Mouse (Mus musculus) adrenal gland, adult 2 months (tissue): Measurements from ENCODE around the gene Hnrnpdl. TPM values are rescaled to one million over a fixed set of nuclear protein-coding genes. Genes with fewer than 3 reads are reported as not detected.

Experiments used
- DNase-seq: peaks from one replicate; pipeline ENCODE4 v3.0.0; 2021
- long read RNA-seq: library from polyadenylated mRNA; stranded (forward); transcript quantifications from one replicate; pipeline ENCODE4 v2.0.0, GENCODE M21; 2021
- polyA plus RNA-seq: library from polyadenylated mRNA; depleted of rRNA; stranded (reverse); fragments of >200 nt; gene quantifications from 2 replicates; pipeline ENCODE4 v1.2.3, GENCODE M21; 2012; rRNA removed
- total RNA-seq, 2 experiments: library from RNA; stranded (reverse); gene quantifications; 2 replicates each; pipeline ENCODE4 v1.2.3; 2021

Gene Hnrnpdl
- 100 to 1,000 TPM; 100 to 114 TPM for total RNA-seq
- polyA plus RNA-seq: 70.4 and 79.3 TPM in 2 replicates
- long read RNA-seq, transcript Hnrnpdl-207 (7 exons, 2,374 nt): minor isoform, 5 of 60 reads
- long read RNA-seq, transcript Hnrnpdl-201 (9 exons, 2,149 nt): minor isoform, 7 of 60 reads
- long read RNA-seq, transcript Hnrnpdl-202 (8 exons, 2,752 nt): major isoform, 32 of 60 reads
- long read RNA-seq, partial matches to known transcripts: 8 of 60 reads
- long read RNA-seq, other reads (novel, unspliced or antisense): 7 of 60 reads

DNA sequence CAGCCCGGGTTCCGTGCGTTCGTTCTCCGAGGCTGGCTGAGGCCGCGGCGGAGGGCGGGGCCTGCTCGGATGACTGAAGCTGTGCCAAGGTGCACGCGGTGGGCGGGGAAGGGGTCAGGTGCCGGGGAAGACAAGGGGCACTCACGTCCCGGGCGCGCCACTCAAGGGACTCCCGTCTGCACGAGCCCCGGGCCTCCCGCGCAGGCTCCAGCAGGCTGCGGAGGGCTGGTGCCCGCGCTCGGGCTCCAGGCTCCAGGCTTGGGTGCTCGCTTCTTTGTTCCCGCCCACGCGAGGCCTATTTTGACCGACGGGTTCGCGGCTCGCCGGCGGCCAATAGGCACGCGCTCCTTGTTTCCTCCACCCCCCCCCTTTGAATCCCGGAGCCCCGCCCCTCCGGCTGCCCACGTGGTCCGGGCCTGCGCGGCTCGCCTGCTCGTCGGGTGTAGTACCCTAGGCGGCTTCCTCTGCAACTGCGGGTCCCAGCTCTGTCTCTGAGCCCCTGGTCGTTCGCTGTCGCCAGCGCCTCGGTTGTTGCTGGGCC lies at the start of gene Hnrnpdl, which contains the start of gene Enoph1:
Gene Hnrnpdl, minus strand, starts transcription at position 63 of the 541 bp plus-strand sequence.
Gene Enoph1, plus strand, starts transcription at position 384 of the 541 bp plus-strand sequence.
- DNase-seq: peak; percentile 96

DNA sequence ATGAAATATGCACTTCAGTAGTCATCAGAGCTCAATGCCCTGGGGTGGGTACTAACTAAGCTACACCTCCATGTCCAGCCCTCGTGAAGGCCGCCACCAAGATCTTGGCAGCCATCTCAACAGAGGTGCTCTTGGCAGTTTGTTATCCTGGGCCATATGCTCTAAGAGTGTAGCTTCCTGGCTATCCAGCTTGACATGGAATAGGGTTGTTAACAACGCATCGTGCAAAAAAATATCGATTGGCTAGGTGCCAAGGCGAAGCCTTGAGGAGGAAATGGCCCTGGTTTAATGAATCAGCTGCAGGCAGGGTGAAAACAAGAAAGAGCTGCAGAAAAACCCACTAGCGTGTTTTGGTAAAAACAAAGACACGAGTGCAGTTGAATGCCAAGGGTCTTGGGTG lies 45.6 kb upstream of the Hnrnpdl start:
- DNase-seq: peak; percentile 46

DNA sequence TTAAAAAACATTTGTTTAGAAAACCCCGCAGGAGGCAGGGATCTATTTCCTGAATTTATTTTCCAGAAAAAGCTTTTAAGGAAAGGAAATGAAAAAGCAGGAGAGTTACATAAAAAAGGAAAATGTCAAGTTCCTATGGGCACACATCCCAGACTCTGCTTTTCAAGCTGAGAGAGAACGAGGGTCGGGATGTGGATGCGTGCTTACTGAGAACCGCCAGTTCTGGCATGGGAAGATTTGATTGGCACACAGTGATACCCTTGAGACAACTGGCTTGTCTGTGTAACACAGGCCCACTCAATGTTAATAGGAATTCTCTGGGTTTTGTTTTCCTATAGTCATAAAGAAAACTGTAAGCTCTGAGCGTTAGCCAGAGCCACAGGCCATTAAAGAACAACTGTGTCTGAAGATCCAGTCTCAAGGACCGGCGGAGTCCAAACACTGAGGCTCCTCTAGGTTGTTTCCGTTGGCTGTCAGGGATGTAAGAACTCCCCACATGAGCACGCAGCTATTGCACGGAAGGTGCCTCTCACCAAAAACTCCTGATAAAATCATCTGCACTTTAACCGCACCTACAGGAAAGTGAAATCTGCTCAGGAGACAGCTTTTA lies 44.6 kb upstream of the Hnrnpdl start:
- no peak for DNase-seq

DNA sequence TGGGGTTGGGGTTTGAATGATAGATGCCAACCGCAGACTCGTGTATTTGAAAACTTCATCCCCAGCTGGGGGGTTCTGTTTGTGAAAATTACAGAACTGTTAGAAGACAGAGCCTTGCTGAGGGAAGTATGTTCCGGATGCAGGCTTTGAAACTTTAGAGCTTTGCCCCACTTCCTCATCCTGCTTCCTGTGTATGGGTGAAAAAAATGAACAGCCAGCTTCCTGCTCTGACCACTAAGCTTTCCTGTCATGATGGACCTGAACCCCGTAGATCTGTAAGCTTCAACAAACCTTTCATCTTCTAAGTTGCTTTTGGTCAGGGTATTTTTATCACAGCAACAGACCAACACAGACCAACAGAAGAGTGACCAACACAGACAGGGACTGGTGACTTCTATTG lies 42.5 kb upstream of the Hnrnpdl start:
- DNase-seq: no peak

DNA sequence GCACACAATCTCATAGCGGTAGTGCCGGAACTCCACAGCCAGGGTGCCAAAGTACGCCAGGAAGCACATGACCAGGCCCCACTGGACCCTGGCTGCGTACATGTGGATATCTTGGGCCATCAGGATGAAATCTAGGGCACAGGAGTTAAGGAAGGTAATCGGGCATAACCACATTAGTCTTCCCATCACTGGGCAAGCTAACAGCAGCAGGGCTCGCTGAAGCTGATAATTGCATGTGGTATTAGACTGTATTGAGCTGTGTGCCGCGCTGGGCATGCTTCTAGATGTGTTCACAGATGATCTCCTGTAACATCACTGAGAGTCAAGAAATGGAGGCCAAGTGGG lies 40.4 kb upstream of the Hnrnpdl start:
- no peak for DNase-seq

DNA sequence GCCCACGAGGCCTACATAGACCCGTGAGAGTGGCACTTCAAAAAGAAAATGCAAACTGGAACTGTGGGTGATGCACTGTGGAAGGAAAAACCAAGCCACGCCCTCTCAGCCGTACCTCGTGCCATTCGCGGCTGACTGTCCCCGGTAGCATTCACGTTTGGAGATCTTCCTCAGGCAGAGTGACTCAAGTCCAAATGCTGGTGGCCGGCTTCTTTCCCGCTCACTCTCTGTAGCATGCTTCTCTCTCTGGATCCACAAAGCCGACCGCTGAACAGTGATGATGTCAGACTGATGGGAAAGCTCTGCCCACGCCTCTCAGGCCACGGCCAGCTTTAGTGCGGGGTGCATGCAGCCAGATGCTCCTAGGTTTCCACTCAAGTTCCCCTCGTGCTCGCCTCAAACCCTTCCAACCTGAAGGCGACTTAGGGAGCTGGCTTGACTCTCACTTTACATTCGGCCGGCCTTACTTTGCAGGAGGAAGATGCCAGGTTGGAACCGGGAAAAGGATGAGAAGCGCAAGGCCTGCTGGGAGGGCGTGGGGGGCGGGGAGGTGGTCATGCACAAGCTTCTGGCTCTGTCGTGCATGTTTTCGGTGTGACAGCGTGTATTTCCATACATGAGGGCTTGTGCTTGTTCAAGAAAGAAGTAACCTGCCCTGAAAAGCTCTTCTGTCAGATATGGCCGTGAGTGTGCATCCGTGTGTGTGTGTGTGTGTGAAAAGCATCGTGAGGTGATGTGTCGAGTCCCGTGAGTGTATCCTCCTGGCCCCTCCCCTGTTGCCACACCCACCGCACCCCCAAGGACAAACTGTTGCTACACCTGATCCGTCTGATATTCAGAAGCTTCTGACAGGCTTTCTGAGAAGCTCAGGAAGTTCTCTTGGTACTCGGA lies 39.8 kb upstream of the Hnrnpdl start:
- peak; percentile 26 for DNase-seq

DNA sequence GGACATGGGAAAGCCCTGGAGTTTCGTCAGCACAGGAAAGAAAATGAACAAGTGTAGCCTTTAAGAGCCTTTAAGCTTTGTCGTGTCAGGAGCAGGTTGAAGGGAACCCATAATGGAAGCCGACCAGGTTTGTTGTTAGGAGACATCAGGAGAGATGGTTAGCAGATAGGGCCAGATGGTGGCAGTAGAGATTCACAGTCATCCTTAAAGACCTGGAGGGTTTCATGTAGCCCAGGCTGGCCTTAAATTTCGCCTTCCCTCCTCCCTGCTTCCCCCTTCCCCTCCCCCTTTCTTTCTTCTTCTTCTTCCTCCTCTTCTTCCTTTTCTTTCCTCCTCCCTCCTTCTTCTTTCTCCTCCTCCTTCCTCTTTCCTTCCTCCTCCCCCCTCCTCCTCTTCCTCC lies 35.1 kb upstream of the Hnrnpdl start:
- no peak for DNase-seq

DNA sequence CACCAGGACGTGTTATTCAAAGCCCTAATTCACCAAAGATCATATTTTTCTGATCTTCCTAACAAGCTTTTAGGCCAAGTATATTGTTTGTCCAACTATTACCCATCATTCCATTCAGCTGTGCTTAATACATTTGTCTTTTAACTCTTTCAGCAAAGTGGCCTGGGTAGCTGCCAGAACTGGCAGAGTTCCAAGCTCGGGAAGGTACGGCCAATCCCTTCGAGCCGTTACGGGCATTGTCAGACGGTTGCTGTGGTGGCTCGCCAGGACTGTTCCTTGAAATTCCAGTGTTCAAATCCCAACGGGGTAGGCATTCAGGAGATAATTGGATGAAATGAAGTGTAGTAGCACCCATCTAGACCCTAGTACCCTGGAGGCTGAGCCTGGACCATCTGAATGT lies 33.1 kb upstream of the Hnrnpdl start:
- no peak for DNase-seq

DNA sequence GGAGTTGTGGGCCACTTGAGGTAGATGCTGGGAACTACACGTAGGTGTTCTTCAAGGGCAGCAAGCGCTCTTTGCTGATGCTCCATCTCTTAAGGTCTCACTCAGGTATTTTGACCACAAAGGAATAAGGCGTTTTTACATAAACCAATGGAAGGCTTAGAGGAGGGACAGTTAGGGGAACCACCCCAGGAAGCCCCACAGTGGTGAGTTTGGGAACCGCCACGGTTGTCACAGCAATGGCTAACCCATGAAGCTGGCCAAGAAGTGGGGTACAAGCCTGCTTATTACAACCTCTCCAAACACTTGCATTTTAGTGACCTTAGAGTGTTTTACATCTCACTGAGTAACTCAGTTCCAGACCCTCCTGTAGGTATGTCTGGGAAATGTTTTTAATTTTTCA lies 32.1 kb upstream of the Hnrnpdl start:
- DNase-seq: no peak

DNA sequence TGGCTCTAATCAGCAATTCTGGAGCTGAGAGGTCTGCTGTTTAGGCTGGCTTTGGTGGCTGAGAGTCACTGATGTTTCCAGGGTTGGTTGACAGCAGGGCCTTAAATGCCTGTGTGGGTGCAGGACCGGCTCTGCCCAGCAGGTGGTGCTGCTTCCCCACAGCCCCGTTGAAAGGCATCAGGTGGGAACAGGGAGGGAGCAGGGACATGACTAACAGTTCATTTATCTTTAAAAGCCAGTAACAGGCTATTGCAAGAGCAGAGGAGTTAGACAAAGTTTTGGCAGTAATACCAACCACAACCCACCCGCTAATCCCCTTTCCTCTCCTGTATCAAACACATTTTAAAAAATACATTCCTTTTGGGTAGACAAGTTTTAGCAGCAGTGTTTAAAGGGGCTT lies 30.8 kb upstream of the Hnrnpdl start:
- DNase-seq: peak; percentile 93

DNA sequence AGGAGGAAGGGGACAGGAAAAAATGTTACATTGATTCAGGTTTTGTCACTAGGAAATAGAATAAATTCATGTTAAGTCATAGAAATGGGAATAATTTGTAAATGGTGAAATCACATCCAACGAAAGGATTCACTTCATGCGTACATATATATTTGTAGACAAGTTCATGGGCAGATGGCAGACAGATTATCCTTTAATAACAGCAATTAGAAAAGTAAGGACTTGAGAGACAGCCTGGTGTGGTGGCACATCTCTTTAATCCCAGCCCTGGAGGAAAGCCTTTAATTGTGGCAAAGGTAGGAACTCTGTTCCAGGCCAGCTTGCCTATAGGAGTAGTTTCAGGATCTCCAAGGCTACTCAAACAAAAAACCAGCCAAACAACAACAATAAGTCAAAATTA lies 30.1 kb upstream of the Hnrnpdl start:
- no peak for DNase-seq

DNA sequence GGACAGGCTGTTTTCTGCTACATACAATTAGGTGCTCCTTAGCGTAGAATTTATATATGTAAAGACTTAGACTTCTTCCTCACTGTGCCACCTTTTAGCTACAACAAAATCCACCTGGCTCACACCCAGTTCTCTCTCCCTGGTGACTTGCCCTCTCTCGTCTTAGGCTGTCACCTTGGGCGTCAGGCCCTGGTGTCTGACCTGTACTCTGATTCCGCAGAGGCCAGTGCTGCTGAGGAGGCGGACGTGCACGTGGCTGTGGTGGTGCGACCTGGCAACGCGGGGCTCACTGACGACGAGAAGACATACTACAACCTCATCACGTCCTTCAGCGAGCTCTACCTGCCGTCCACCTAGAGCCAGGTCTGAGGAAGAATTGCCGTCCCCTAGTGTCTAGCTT lies 28.1 kb upstream of the Hnrnpdl start:
- DNase-seq: no peak

DNA sequence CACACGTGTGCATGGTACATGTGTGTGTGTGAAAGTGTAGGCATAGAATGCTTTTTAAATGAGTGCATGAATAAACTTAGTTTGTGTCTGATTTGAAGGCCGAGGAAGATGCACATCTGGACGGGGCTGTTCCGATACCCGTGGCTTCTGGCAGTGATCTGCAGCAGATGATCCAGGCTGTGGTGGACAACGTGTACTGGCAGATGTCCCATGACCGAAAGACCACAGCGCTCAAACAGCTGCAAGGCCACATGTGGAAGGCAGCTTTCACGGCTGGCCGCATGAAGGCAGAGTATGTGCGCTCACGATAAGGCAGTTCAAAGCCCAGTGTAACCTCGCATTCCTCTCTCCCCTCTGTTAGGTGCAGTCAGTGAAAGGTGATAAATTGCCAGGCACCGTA lies 21.4 kb upstream of the Hnrnpdl start:
- no peak for DNase-seq

DNA sequence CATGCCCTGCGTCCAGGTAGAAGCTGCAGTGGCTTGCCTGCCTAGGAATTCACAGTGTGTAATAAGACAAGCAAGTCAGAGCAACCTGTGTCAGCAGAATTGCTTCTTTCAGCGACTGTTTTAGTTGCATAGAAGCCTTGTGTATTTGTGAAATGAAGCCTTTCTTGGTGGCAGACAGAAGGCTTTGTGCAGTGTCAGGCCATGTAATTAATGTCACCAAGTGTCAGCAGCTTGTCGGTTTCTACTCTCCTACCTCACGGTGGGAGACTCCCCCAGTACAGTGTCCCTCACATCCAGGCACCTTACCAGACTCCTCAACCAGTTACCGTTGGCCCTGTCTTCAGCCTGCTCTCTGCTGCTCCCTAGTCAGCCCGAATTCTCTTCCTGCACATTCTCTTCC lies 19.9 kb upstream of the Hnrnpdl start:
- no peak for DNase-seq

DNA sequence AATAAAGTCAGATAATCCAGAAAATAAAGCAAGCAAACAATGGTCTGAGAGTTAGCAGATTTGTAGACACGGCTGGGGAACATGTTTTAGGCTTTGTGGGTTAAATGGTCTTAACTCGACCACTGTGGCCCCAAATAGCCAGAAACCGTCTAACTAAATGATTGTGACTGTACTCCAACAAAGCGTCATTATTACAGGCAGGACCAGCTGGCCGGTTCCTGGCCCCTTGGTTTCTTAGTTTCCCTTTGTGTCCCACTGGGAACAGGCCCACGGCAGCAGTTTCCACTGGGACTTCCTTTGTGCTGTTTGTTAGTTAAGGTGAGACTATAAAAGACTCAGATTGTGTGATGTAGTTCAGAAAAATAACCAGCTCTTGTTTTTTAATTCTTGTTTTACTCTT lies 19.3 kb upstream of the Hnrnpdl start:
- no peak for DNase-seq

DNA sequence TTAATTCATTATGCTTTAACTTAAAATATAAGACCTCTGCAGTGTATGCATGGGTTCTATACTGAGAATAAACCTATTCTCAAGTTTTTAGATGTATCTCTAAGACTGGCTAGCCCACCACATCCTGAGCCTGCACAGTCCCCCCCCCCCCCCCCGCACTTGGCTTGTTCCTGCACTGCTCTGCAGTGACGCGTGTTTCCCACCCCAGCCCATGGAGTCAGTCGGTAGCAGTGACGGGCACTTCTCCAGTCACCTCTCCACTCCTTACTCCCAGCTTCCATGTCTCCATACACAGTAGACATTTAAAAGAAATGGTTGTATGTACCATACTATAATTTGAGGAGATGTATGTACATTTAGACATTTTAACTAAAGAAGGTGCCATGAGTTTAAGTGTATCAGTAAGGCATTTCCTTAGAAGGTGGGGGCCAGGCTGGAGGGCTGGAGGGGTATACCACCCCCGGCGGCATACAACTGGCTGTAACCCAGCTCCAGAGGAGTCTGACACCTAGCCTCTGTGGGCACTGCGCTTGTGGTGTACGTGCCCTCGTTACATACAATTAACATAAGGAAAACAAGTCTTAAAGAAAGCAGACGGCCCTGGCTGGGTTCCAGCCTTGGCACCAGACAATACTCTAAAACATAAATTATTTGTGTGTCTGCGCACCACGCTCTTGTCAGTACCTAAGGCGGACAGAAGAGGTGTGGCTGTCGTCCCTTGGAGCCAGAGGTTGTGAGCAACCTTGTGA lies 18.2 kb upstream of the Hnrnpdl start:
- DNase-seq: no peak

DNA sequence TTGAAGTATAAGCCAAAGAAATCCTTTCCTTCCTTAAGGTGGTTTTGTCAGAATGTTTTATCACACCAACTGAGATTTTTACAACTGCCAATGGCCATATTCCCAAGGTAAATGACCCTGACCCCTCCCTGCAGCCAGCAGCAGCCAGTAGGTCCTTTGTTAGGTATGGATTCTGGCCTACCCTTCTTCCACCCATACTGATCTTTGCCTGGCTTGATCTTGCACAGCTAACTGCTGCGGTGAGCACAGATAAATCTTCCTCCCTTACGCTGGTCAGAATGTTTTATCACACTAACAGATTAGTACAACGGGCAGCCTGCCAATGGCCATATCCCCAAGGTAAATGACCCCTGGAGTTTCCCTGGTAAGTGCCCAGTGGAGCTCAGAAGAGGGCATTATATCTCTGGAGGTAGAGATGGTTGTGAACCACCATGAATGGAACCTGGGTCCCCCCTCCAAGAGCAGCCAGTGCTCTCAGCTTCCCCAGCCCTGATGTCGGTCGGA lies 16.5 kb upstream of the Hnrnpdl start:
- peak; percentile 56 for DNase-seq

DNA sequence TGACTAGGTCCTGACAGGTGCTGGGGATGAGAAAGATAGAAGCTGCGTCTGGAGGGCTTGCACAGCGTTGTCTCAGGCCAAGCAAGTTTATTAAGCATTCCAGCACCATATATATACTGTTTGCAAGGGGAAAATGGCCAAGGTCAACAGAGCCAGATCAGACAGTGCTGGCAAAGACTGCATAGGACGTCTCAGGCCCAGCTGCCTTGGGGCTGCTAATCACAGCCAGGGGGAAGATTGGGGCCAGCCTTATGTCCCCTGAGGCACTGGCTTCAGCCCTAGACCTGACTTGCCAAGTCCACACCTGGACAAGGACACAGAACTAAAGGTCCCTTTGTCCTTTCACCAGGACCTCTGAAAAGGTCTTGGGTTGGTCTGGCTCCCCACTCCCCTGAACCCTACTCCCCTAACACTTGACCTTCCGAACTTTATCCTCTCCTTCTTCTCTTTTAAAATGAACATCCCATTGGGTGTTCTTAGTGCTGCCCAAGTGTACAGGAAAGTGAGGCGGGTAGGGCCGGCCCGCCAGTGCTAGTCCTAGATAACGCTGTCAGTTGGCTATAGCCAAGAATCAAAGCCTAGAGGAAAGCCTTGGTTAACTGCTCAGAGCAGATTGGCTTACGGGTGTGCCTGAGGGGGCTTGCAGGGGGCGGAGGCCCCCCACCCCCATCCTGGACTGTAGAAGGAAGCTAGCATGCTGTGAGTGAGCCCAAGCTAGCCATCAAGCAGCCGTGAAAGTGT lies 15.5 kb upstream of the Hnrnpdl start:
- no peak for DNase-seq

DNA sequence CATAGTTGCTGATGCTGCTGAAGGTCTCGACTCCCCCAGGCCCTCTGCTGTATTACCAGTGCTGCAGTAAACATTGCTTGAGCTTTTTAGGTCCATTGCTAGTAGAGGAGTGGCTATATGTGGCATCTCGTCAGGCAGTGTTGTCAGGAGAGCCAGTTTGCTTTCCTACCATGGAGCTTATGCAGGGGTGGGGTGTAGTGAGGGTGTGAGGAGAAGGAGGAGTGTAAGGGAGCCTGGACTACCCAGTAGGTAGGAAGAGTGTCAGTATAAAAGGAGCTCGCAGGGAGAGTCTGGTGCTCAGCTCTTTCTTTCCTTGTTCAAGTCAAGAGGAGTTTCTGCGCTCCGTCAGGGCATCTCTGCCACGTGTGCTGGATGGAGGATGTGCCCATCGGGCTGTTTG lies 13.3 kb upstream of the Hnrnpdl start:
- no peak for DNase-seq

DNA sequence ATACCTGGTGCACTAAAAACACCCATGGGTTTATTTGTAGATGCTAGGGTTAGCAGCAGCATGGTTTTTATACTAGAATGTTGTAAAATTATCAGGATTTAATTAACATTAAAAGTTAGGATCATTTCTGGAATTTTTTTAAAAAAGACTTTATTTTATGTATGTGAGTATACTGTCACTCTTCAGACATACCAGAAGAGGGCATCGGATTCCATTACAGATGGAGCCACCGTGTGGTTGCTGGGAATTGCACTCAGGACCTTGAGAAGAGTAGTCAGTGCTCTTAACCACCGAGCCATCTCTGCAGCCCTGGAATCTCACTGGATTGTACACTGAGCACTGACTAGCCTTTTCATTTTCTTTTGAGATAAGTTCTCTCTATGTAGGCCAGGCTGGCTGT lies 10.4 kb upstream of the Hnrnpdl start:
- DNase-seq: no peak

DNA sequence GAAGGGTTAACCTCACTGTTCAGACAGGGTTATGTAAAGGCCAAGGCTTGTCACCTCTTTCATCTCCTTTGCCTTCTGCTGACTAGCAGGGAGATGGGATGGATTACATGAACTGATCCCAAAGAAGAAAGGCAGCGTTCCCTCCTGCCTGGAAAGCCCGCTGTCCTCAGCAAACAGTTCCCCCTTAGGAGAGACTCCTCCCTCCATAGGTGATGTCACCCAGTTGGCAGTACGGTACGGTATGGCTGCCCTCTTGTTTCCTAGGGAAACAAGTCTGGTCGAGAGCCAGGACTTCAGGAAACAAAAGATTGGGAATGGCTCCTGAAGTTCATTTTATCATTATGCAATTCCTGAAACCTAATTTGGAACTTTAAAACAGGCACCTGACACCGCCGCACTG lies 8.4 kb upstream of the Hnrnpdl start:
- no peak for DNase-seq
